ENCODE assay signal across 8 mouse cellular contexts in genomic region chr1:167638053-167638452, GRCm38 (mm10). TPM values are rescaled to one million over a fixed set of nuclear protein-coding genes. Genes with fewer than 3 reads are reported as not detected.
DNase-seq lines count a peak whose midpoint lies in the region; ATAC-seq and TF ChIP-seq lines count a peak whose summit lies in the region.
"Had no signal": no experiment of that assay in that cellular context is flagged by ENCODE, and none has a peak within 500 bp of the region (broad histone marks: within the 10 kb centered on the region; RNA-seq: fewer than 3 reads in every experiment).

No protein-coding gene starts in this region.

- no peak for TF ChIP-seq POLR2A in CH12.LX (IDR thresholded peaks at IDR 0.05; ENCODE audit: low read depth, low read length)
- TF ChIP-seq POLR2A in testis, adult 2 months (IDR thresholded peaks at IDR 0.05; ENCODE audit: control insufficient read depth, low read depth, low read length): no peak

- H3K4me2 ChIP-seq in intestine, postnatal 0 days (replicated peaks; ENCODE audit: low read depth): no peak overlapping the region
- no peak overlapping the region for H3K4me2 ChIP-seq in intestine, embryonic 16.5 days (ENCODE audit: low read depth, low read length)
- no peak overlapping the region for H3K4me2 ChIP-seq in CH12.LX (ENCODE audit: insufficient read depth, low read depth, poor library complexity, severe bottlenecking)
- no peak overlapping the region for H3K4me2 ChIP-seq in liver, embryonic 14.5 days (ENCODE audit: low read depth)
- H3K4me2 ChIP-seq: stomach, embryonic 15.5 days had no signal

- H3K4me1 ChIP-seq in intestine, postnatal 0 days (replicated peaks; ENCODE audit: control insufficient read depth, insufficient read depth, low read length): no peaks in the 10 kb centered on the region
- no peaks in the 10 kb centered on the region for H3K4me1 ChIP-seq in intestine, embryonic 16.5 days (ENCODE audit: control insufficient read depth, insufficient read depth, low read length)
- no peaks in the 10 kb centered on the region for H3K4me1 ChIP-seq in CH12.LX (ENCODE audit: control insufficient read depth in 1 of 2, insufficient read depth in 2 of 2)
- H3K4me1 ChIP-seq in liver, embryonic 14.5 days (replicated peaks; ENCODE audit: control insufficient read depth in 2 of 2, insufficient read depth in 2 of 2, low read length in 1 of 2): no peaks in the 10 kb centered on the region; a peak in 1 of 4 replicates
- no peaks in the 10 kb centered on the region for H3K4me1 ChIP-seq in testis, adult 2 months (ENCODE audit: control insufficient read depth, insufficient read depth, low read length)
- H3K4me1 ChIP-seq: stomach, embryonic 15.5 days had no signal

- H3K9ac ChIP-seq in intestine, postnatal 0 days (ENCODE audit: low read depth, low read length): no peak overlapping the region
- H3K9ac ChIP-seq in intestine, embryonic 16.5 days (ENCODE audit: low read depth, low read length): no peak overlapping the region
- no peak overlapping the region for H3K9ac ChIP-seq in CH12.LX (ENCODE audit: insufficient read depth, low read depth)
- H3K9ac ChIP-seq in liver, embryonic 14.5 days (replicated peaks): no peak overlapping the region
- H3K9ac ChIP-seq: stomach, embryonic 15.5 days had no signal

- H3K36me3 ChIP-seq in intestine, postnatal 0 days (ENCODE audit: control insufficient read depth, insufficient read depth): no peaks in the 10 kb centered on the region
- no peaks in the 10 kb centered on the region for H3K36me3 ChIP-seq in intestine, embryonic 16.5 days (ENCODE audit: control insufficient read depth, insufficient read depth, low read length)
- H3K36me3 ChIP-seq in CH12.LX (replicated peaks in 1 of 2; ENCODE audit: control insufficient read depth in 1 of 2, insufficient read depth in 1 of 2, low read length in 1 of 2): no peaks in the 10 kb centered on the region
- H3K36me3 ChIP-seq in liver, embryonic 14.5 days (replicated peaks; ENCODE audit: control insufficient read depth, insufficient read depth, low read depth): no peaks in the 10 kb centered on the region
- no peaks in the 10 kb centered on the region for H3K36me3 ChIP-seq in testis, adult 2 months (ENCODE audit: control insufficient read depth, insufficient read depth, low read length)
- H3K36me3 ChIP-seq: stomach, embryonic 15.5 days had no signal

- dilution Hi-C loops in CH12.LX (cut with MboI; ENCODE audit: extremely low pct_ligation_motif_present, extremely low pct_unique_long_range_greater_than_20kb, low sequenced_read_pairs): loop anchor here (25.0 kb wide), 1 partner anchor 226 kb away; no protein-coding TSS in a partner anchor

- TF ChIP-seq EP300 in CH12.LX (IDR thresholded peaks at IDR 0.05; ENCODE audit: low read length): no peak
- TF ChIP-seq EP300 in liver, embryonic 14.5 days (IDR thresholded peaks at IDR 0.05; ENCODE audit: low read depth): no peak

- TF ChIP-seq RAD21 in CH12.LX (IDR thresholded peaks at IDR 0.05; ENCODE audit: low read depth, low read length): peak; percentile 8

- H3K27ac ChIP-seq in intestine, postnatal 0 days (ENCODE audit: low read depth, low read length): no peak overlapping the region
- H3K27ac ChIP-seq in intestine, embryonic 16.5 days (ENCODE audit: low read length): no peak overlapping the region
- H3K27ac ChIP-seq in CH12.LX (ENCODE audit: insufficient read depth, low read depth): no peak overlapping the region
- H3K27ac ChIP-seq in liver, embryonic 14.5 days: no peak overlapping the region
- H3K27ac ChIP-seq in testis, adult 2 months (ENCODE audit: control insufficient read depth, insufficient read depth, low read depth, low read length): no peak overlapping the region
- H3K27ac ChIP-seq: stomach, embryonic 15.5 days had no signal

- in situ Hi-C loops in CH12.LX (cut with MboI; ENCODE audit: low pct_ligation_motif_present, low pct_unique_long_range_greater_than_20kb, low sequenced_read_pairs): no loop called here

- ATAC-seq in intestine, postnatal 0 days: no peak
- ATAC-seq in intestine, embryonic 16.5 days: no peak
- ATAC-seq in liver, embryonic 14.5 days (ENCODE audit: insufficient read depth): no peak

- no peaks in the 10 kb centered on the region for H3K9me3 ChIP-seq in intestine, postnatal 0 days (ENCODE audit: control insufficient read depth)
- no peaks in the 10 kb centered on the region for H3K9me3 ChIP-seq in intestine, embryonic 16.5 days (ENCODE audit: control insufficient read depth, low read length)
- H3K9me3 ChIP-seq in CH12.LX (replicated peaks; ENCODE audit: low read length): peaks cover 3% of the 10 kb centered on the region
- no peaks in the 10 kb centered on the region for H3K9me3 ChIP-seq in liver, embryonic 14.5 days (ENCODE audit: control insufficient read depth, low read length)
- H3K9me3 ChIP-seq: stomach, embryonic 15.5 days had no signal

- WGBS in intestine, postnatal 0 days: 26% methylated on average over 13 of the region's 13 CpGs
- 30% methylated on average over 13 of the region's 13 CpGs for WGBS in intestine, embryonic 16.5 days
- 22% methylated on average over 13 of the region's 13 CpGs for WGBS in liver, embryonic 14.5 days (ENCODE audit: insufficient replicate concordance)

- H3K79me2 ChIP-seq in CH12.LX (replicated peaks; ENCODE audit: control insufficient read depth, extremely low read depth, insufficient read depth, poor library complexity, severe bottlenecking): no peaks in the 10 kb centered on the region

- DNase-seq in CH12.LX (ENCODE audit: extremely low read depth) (peak; percentile 11), NIH3T3 (ENCODE audit: low read depth) (peak; percentile 33)
- peak; percentile 57 for DNase-seq in forelimb bud, embryonic 11.5 days (ENCODE audit: low read depth, low spot score)
- DNase-seq in liver, embryonic 14.5 days (ENCODE audit: low read depth in 3 of 3, low spot score in 3 of 3): peak in 1 of 3 experiments; percentile 24

- TF ChIP-seq CTCF in intestine, postnatal 0 days (IDR thresholded peaks at IDR 0.05; ENCODE audit: low read depth): peak; percentile 72
- peak; percentile 21 to 24; a peak in 2 of 4 replicates for TF ChIP-seq CTCF in CH12.LX (conservative IDR thresholded peaks at IDR 0.05 in 1 of 2, IDR thresholded peaks at IDR 0.05 in 1 of 2; ENCODE audit: low read depth in 2 of 2, low read length in 2 of 2)
- peak; percentile 67 for TF ChIP-seq CTCF in liver, embryonic 14.5 days (IDR thresholded peaks at IDR 0.05; ENCODE audit: low read depth)
- peak; percentile 74 for TF ChIP-seq CTCF in testis, adult 2 months (IDR thresholded peaks at IDR 0.05; ENCODE audit: control insufficient read depth, insufficient read depth, insufficient replicate concordance, low read depth, low read length)

- no peak overlapping the region for H3K4me3 ChIP-seq in intestine, postnatal 0 days (ENCODE audit: low read depth, low read length)
- no peak overlapping the region for H3K4me3 ChIP-seq in intestine, embryonic 16.5 days (ENCODE audit: low read length)
- H3K4me3 ChIP-seq in CH12.LX (replicated peaks in 1 of 3; ENCODE audit: low read depth in 2 of 3, low read length in 2 of 3, poor library complexity in 1 of 3): no peak overlapping the region
- no peak overlapping the region for H3K4me3 ChIP-seq in liver, embryonic 14.5 days (ENCODE audit: insufficient read depth in 1 of 2, low read depth in 2 of 2, low read length in 2 of 2)
- H3K4me3 ChIP-seq in testis, adult 2 months (ENCODE audit: control insufficient read depth, low read depth, low read length): no peak overlapping the region
- H3K4me3 ChIP-seq: stomach, embryonic 15.5 days had no signal

- H3K27me3 ChIP-seq in intestine, postnatal 0 days (replicated peaks; ENCODE audit: control insufficient read depth, insufficient read depth, low read length): no peaks in the 10 kb centered on the region
- H3K27me3 ChIP-seq in intestine, embryonic 16.5 days (replicated peaks; ENCODE audit: control insufficient read depth, insufficient read depth, low read length): no peaks in the 10 kb centered on the region
- H3K27me3 ChIP-seq in CH12.LX (replicated peaks): peaks cover 42% of the 10 kb centered on the region
- no peaks in the 10 kb centered on the region for H3K27me3 ChIP-seq in liver, embryonic 14.5 days (ENCODE audit: control insufficient read depth, insufficient read depth, low read length)
- no peaks in the 10 kb centered on the region for H3K27me3 ChIP-seq in testis, adult 2 months (ENCODE audit: control insufficient read depth, insufficient read depth, low read length)
- H3K27me3 ChIP-seq: stomach, embryonic 15.5 days had no signal

TF ChIP-seq in CH12.LX, 34 proteins besides CTCF, POLR2A, EP300 and RAD21:
- TF ChIP-seq E2F4 (IDR thresholded peaks at IDR 0.05; ENCODE audit: insufficient replicate concordance, low read depth, low read length) (no peak), SIN3A (IDR thresholded peaks at IDR 0.05; ENCODE audit: low read length) (no peak), MXI1 (IDR thresholded peaks at IDR 0.05; ENCODE audit: low read depth, low read length) (no peak), JUN (IDR thresholded peaks at IDR 0.05; ENCODE audit: insufficient read depth, low read depth, low read length) (no peak), CHD2 (IDR thresholded peaks at IDR 0.05; ENCODE audit: low read length) (no peak), RCOR1 (conservative IDR thresholded peaks at IDR 0.05; ENCODE audit: low read depth, low read length) (no peak)

RNA-seq across cellular contexts. Expression of gene Rxrg, which starts 39.9 kb away (rescaled TPM):
- 0.16 and 0.24 TPM in 2 replicates for polyA plus RNA-seq in intestine, postnatal 0 days (2015; fragmentation: Nextera tagmentation; extraction: Ambion mirVana)
- polyA plus RNA-seq in intestine, embryonic 16.5 days (2015; fragmentation: Nextera tagmentation; extraction: Ambion mirVana): 0.87 and 1.3 TPM in 2 replicates
- total RNA-seq in CH12.LX (2012; rRNA removed): not detected in 2 replicates
- total RNA-seq in CH12.LX (2014; rRNA removed): not detected in 2 replicates
- polyA plus RNA-seq in CH12.LX (2012; ENCODE audit: insufficient read length, low read depth): not detected in 2 replicates
- 0.03 and 0.05 TPM in 2 replicates for polyA plus RNA-seq in liver, embryonic 14.5 days (2012; rRNA removed)
- not detected in 2 replicates for polyA plus RNA-seq in liver, embryonic 14.5 days (2014; fragmentation: Nextera tagmentation; extraction: Ambion mirVana)
- polyA plus RNA-seq in testis, adult 2 months (2012; rRNA removed): 1.2 and 1.8 TPM in 2 replicates

RNA-seq across cellular contexts. Expression of gene Lmx1a, which starts 51.0 kb away (rescaled TPM):
- polyA plus RNA-seq in intestine, postnatal 0 days (2015; fragmentation: Nextera tagmentation; extraction: Ambion mirVana): 0.24 and 0.27 TPM in 2 replicates
- 0.54 and 0.56 TPM in 2 replicates for polyA plus RNA-seq in intestine, embryonic 16.5 days (2015; fragmentation: Nextera tagmentation; extraction: Ambion mirVana)
- total RNA-seq in CH12.LX (2012; rRNA removed): not detected in 2 replicates
- not detected in 2 replicates for total RNA-seq in CH12.LX (2014; rRNA removed)
- not detected in 2 replicates for polyA plus RNA-seq in CH12.LX (2012; ENCODE audit: insufficient read length, low read depth)
- 0.06 and 0.08 TPM in 2 replicates for polyA plus RNA-seq in liver, embryonic 14.5 days (2012; rRNA removed)
- polyA plus RNA-seq in liver, embryonic 14.5 days (2014; fragmentation: Nextera tagmentation; extraction: Ambion mirVana): 0.08 and 0.11 TPM in 2 replicates
- 0.06 TPM in 1 of 2 replicates, not detected in the other for polyA plus RNA-seq in testis, adult 2 months (2012; rRNA removed)

Comparison
In these comparisons a context has a peak if more than half of its experiments do, and no peak if none do; other contexts are left out.
1. CTCF ChIP-seq: peak in every context shown above with its lines; median percentile 74 in testis, adult 2 months; 72 in intestine, postnatal 0 days; 67 in liver, embryonic 14.5 days; 22 in CH12.LX.